Mouse (Mus musculus): Measurements from ENCODE around the gene Msh5.
"Not testable (repeated sequence)": the region's sequence is repeated elsewhere in the genome, so short reads cannot be mapped to it uniquely, and the experiment has no call there.

Msh5 gene

DNA sequence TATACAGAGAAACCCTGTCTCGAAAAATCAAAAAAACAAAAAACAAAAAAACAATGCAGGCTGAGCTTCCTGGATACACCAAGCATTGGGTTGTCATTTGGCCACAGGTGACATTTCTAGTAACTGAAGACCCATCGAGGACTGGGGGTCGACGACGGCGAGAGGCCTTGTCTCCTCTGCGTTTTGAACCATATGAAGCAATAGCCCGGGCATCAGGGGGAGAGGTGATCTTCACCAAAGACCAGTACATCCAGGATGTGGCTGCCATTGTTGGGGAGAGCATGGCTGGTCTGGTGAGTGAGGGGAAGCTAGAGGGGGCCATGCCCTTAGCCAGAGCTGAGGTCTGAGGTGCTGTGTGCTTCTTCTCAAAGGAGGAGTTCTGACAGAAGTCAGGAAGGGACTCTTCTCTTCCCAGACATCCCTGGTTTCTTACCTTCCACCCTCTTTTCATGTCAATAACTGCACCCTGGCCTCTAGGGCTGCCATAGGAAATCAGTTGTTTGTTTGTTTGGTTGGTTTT, 23.9 kb downstream of the Msh5 start:
- DNase-seq: no peak

GRCm38 (mm10) chr17:35021842-35022477, 24.6 kb downstream of the Msh5 start:
- no peak for DNase-seq

GRCm38 (mm10) chr17:35021163-35021808, 25.3 kb downstream of the Msh5 start:
- peak; percentile 71 to 77 for DNase-seq

GRCm38 (mm10) chr17:35020551-35020950, 26.0 kb downstream of the Msh5 start:
- no peak for DNase-seq

DNA sequence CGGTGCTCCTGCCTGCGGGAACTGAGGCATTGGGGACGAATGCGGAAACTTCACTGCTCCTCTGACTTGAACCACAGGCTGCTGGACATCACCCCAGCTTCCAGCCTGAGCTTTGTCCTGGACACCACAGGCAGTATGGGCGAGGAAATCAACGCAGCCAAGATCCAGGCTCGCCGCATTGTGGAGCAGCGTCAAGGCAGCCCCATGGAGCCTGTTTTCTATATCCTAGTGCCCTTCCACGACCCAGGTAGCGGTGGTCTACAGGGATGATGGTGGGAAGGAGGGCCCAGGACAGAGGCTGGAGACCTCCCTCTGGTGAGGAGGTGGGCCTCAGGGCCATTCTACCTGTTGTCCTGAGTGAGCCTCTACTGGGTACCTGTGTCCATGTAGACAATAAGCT, 26.7 kb downstream of the Msh5 start:
- DNase-seq: no peak

DNA sequence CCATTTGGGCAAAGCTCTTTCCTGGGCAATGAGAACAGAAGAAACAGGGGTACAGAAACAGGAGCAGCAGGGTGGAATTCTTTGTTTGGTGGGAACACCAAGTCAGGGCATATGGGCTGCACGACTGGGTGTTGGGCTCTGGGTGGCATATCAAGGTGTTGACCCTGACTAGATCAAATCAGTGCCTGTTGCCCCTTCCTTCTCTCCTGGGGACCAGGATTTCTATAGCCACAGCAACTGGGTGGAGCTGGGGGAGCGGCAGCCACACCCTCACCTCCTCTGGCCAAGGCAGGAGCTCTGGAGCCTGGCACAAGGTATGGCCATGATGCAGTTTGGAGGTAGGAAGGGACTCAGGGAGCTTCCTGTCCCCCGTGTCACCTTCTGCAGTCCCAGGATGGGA, 28.4 kb downstream of the Msh5 start:
- DNase-seq: no peak

GRCm38 (mm10) chr17:35017706-35018030, 28.9 kb downstream of the Msh5 start:
- DNase-seq: no peak

- DNase-seq: no peak
Observed at GRCm38 (mm10) chr17:35016791-35017705, 29.5 kb downstream of the Msh5 start.

GRCm38 (mm10) chr17:35016376-35016775, 30.2 kb downstream of the Msh5 start, which contains the start of gene Vwa7:
Gene Vwa7 (plus strand): TSS chr17:35016579.
- no peak for DNase-seq

DNA sequence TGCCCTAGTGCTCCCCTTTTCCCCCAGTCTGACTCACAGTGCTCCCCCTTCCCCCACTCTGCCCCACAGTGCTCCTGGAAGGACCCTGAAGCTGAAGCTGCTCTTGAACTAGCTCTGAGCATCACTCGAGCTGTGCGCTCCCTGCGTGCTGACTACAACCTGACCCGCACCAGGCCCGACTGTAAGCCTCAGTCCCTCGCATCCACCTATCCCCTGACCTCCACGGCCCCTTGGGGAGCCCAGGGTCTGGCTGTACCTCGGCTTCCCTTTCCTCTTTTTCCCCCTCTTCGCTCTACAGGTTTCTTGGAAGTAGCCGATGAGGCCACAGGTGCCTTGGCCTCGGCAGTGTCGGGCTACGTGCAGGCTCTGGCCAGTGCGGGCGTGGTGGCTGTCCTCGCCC, 31.2 kb downstream of the Msh5 start:
- DNase-seq: no peak

- DNase-seq: no peak
Observed at GRCm38 (mm10) chr17:35013221-35013620, 33.3 kb downstream of the Msh5 start.

DNA sequence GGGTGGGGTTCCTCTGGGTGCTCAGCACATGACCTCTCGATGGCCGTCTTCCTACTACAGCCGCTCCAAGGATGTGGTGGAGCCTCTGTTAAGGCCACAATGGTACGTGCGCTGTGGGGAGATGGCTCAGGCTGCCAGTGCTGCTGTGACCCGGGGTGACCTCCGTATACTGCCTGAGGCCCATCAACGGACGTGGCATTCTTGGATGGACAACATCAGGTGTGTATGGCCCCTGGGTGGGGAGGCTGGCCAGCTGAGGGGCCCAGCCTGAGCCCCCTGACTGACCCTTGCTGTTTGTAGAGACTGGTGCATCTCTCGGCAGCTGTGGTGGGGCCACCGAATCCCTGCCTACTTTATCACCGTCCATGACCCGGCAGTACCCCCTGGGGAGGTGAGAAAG, 34.1 kb downstream of the Msh5 start:
- no peak for DNase-seq

GRCm38 (mm10) chr17:35011440-35011839, 35.1 kb downstream of the Msh5 start:
- DNase-seq: no peak

- DNase-seq: no peak
Observed at GRCm38 (mm10) chr17:35009586-35009985, 37.0 kb downstream of the Msh5 start.

GRCm38 (mm10) chr17:35007387-35007991, 39.1 kb downstream of the Msh5 start:
- DNase-seq: no peak

- DNase-seq: not testable (repeated sequence)
Observed at GRCm38 (mm10) chr17:35005902-35006301, 40.6 kb downstream of the Msh5 start.

GRCm38 (mm10) chr17:35005158-35005557, 41.4 kb downstream of the Msh5 start:
- DNase-seq: no peak

DNA sequence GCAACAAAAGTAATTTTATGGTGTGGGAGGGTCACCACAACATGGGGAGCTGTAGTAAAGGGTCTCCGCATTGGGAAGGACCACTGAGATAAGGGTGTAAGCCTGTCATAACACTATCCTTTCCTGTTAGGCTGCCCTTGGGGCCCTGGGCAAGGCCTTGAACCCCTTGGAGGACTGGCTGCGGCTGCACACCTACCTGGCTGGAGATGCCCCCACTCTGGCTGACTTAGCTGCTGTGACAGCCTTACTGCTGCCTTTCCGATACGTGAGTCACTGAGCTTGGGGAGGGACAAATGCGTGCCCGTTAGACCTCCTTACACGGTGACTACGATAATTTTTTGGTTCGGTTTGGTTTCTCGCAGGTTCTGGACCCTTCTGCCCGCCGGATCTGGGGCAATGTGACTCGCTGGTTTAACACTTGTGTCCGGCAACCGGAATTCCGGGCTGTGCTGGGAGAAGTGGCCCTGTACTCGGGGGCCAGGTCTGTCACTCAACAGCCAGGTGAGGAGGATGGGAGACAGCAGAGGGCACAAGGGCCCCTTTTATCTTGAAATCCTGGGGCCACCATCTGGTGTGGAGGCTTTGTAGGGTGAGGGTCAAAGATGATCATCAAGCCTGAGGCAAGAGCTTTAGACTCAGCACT, 42.3 kb downstream of the Msh5 start:
- no peak for DNase-seq

GRCm38 (mm10) chr17:35003022-35003838, 43.3 kb downstream of the Msh5 start:
- no peak for DNase-seq

- DNase-seq: no peak
Observed at GRCm38 (mm10) chr17:35002153-35002865, 44.2 kb downstream of the Msh5 start.
